Mouse (Mus musculus) adrenal gland, postnatal 25 days (tissue): Measurements from ENCODE around the gene Sgsm2. TPM values are rescaled to one million over a fixed set of nuclear protein-coding genes. Genes with fewer than 3 reads are reported as not detected.
"Not testable (repeated sequence)": the region's sequence is repeated elsewhere in the genome, so short reads cannot be mapped to it uniquely, and the experiment has no call there.

Experiments
- DNase-seq: peaks from one replicate; pipeline ENCODE4 v3.0.0; 2021; ENCODE audit warnings: mixed read lengths
- microRNA-seq, 2 experiments: library from miRNA; unstranded; fragments of <30 nt; microRNA quantifications; one replicate each; pipeline ENCODE4 v1.2.0; 2021
- total RNA-seq: library from RNA; stranded (reverse); gene quantifications from 2 replicates; pipeline ENCODE4 v1.2.3, GENCODE M21; 2021

Gene Sgsm2
- total RNA-seq, 1 experiment from 2014 or later: 34.7 TPM

GRCm38 (mm10) chr11:74828404-74828931 lies 68.4 kb downstream of the Sgsm2 start:
- no peak for DNase-seq

DNA sequence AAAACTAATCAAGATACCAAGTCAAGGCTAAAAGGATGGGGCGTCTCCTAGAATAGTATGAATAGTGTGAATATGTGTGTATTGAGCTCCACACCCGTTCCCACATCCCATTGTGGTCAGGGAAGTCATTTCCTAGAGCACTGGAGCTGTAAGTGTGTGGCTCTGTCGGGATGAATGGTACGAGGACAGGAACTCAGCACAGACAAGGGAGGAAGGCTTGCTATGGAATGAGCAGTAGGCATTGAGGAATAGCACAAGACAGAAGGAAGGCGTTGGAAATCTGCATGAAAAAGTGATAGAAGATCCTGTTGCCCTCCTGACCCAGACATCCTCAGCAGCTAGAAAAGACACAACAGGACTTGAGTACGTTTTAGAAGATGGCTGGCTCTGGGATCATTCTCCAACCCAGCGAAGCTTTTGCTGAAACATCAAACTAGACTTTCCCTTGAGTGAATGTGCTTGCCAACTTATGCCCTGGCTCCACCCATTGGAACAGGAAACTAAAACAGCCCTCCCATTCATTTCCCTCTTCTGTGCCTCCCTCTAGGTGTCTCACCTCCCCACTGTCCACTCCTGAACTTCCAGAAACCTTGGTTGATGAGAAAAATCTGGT lies 69.0 kb downstream of the Sgsm2 start:
- DNase-seq: no peak

- DNase-seq: no peak
These were observed 70.2 kb downstream of the Sgsm2 start for GRCm38 (mm10) chr11:74826702-74827101.

DNA sequence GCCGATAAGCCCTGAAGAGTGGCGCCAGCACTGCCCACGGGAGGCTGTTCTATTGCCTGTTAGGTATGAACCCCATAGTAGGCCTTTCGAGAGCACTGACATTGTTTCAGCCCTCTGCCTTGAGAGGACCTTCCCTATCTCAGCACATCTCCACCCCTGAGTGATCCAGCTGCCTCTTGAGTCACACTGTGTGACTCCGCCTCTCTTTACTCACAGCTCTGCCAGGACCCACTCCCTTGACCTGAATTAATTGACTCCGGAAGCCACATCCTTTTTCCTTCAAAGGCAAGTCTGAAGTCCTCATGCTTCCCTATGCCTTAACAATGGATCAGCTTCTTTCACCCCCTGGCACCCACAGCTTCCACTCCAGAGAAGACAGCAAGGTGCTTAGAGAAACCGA lies 70.7 kb downstream of the Sgsm2 start:
- peak; percentile 51 for DNase-seq

- no peak for DNase-seq
These were observed 74.0 kb downstream of the Sgsm2 start for GRCm38 (mm10) chr11:74822746-74823440.

- no peak for DNase-seq
These were observed 75.4 kb downstream of the Sgsm2 start for GRCm38 (mm10) chr11:74821463-74821862.

GRCm38 (mm10) chr11:74820921-74821320 lies 75.9 kb downstream of the Sgsm2 start:
- no peak for DNase-seq

DNA sequence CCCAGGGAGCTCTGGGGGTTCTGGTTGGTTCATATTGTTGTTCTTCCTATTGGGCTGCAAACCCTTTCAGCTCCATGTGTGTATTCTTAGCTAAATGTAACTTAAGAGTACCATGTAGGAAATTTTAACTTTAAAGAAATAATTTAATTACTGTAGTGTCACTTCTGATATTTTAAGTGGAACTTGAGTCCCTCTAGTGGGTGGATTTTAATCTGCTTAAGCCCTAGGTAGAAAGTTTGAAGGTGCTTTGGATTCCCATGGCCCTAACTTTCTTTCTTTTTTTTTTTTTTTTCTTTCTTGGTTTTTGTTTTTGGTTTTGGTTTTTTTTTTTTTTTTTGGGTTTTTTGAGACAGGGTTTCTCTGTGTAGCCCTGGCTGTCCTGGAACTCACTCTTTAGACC lies 81.1 kb downstream of the Sgsm2 start:
- no peak for DNase-seq

DNA sequence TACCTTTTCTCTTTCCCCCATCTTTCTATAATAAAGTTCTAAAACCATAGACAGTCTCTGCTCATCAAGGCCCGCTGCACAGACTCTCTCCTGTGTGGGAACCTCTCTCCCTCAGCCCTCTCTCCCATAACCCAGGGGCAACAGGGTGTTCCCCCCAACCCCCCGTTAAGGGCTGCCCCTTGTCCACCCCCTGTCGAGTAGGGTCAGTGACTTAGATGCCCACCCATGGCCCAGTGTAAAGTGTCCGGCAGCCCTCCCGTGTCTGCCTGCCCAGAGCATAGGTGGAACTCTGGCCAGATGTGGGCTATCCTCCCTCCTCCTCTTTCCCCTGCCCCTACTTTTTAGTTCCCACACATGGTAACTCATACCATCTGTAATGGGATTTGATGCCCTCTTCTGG lies 85.3 kb downstream of the Sgsm2 start:
- DNase-seq: no peak

DNA sequence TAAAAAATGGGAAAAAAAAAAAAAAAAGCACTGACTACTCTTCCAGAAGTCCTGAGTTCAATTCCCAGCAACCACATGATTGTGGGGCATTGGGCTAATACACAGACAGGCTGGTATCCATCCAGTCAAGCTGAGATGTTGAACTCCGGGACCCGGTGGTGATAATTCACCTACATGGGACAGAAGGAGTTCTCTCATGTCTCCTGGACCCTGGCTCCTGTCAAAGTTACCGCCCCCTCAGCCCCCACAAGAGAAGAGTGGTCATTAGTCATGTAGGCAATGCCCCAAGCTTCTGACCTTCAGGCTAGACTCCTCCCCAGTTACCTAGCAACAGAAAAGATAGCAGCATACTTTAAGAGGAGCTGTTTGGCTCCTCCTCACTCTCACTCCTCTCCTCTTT lies 85.8 kb downstream of the Sgsm2 start:
- not testable (repeated sequence) for DNase-seq

DNA sequence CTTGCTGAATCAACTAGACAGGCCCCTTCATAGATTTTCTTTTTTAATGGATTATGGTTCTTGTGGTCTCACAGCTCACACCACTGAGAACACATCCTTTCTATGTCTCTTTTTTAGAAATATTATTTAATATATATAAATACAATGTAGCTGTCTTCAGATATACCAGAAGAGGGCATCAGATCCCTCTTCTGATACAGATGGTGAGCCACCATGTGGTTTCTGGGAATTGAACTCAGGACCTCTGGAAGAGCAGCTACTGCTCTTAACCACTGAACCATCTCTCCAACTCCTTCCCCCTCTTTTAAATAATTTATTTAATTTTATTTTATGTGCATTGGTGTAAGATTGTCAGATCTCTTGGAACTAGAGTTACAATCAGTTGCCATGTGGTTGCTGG lies 86.7 kb downstream of the Sgsm2 start:
- no peak for DNase-seq

DNA sequence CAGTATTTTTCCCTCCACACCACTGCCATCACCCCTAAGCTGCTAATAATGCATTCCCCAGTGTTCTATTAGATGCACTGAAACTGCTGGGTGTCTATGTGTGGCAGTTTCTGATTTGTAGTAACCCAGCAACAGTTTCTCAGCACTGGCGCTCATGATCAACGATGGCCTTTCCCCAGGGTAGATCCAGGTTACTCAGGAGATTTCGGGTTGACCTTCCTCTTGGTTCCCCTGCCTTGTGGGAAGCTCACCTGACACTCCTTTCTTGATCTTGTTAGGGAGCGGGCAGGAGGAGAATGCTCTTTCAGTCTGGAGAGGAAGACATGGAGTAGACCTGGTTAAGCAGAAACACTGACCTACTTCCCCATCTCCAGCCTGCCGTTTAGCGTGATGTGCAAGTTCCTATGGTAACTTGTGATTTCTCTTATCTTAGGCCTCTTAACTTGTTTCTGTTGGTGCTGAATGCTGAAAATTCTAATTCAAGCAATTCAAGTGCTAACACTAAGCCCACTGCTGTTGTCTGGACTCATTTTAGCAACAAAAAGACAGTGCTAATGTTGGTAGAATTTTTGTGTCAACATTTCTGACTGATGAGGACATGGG lies 88.5 kb downstream of the Sgsm2 start:
- DNase-seq: no peak

- no peak for DNase-seq
These were observed 89.5 kb downstream of the Sgsm2 start for GRCm38 (mm10) chr11:74807246-74807882.

DNA sequence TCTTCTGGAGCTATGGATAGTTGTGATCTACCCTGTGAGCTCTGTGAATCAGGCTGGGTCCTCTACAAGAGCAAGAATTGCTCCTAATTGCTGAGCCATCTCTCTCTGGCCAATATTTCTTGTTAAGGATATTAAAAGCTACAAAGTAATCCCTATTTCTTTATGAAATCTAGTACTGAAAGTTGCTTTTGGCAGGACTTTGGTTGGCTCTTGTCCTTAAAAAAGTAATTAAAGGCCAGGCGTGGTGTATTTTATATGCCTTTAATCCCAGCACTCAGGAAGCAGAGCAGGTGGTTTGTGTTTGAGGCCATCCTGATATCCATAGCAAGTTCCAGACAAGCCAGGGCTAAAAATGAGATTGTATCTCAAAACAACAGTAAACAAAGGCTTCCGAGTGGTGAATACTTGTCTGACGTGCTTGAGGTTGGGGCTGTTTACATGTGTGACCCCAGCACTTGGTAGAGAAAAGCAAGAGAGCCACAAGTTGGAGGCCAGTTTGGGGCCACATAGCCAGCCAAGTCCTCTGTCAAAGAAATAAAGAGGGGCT lies 92.7 kb downstream of the Sgsm2 start:
- DNase-seq: no peak

DNA sequence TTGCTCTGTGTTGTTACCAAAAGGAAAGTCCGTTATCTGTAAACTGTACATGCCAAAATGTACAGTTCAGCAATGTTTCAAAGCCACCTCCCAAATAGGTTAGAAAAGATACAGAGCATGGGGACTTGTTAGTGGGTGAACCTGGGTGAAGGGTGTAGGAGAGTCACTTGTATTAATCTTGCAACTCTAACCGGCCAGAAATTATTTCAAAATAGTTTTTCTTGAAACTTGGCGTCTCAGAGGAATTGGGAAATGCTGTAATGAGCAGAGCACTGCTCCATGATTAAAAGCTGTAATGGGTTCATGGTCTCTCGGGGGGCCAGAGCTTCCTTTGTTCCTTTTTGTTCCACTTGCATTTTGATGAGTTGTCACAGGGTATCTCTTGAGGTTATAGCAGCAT lies 96.2 kb downstream of the Sgsm2 start:
- no peak for DNase-seq

Small RNAs within 50 kb of the gene (microRNA-seq; reads per million reads assigned to microRNA genes)
- 0.34 to 0.71 reads per million in 2 experiments for gene Mir6926

Other genes starting within 250 kb of the Sgsm2 start
- 191 and 212 TPM in 2 replicates for gene Cluh, start 247.6 kb downstream of the Sgsm2 start, total RNA-seq
- 141 and 192 TPM in 2 replicates for gene Pafah1b1, start 172.4 kb downstream of the Sgsm2 start, total RNA-seq
- gene Mettl16, start 126.2 kb downstream of the Sgsm2 start, total RNA-seq: 34.2 and 35.9 TPM in 2 replicates
- gene Mnt, start 66.1 kb downstream of the Sgsm2 start, total RNA-seq: 35.5 and 37.7 TPM in 2 replicates
- 32.6 and 40.9 TPM in 2 replicates for gene Tsr1, start 1.0 kb upstream of the Sgsm2 start, total RNA-seq
- 27.0 and 32.8 TPM in 2 replicates for gene Smg6, start 28.8 kb upstream of the Sgsm2 start, total RNA-seq
- 45.8 and 64.4 TPM in 2 replicates for gene Srr, start 28.9 kb upstream of the Sgsm2 start, total RNA-seq